Mouse (Mus musculus) ZHBTc4 (cell line): Measurements from ENCODE around the gene Itpr2.

Experiments
- DNase-seq: peaks from one replicate; pipeline ENCODE4 v3.0.0-alpha.2; 2011; ENCODE audit warnings: low read depth, low spot score

The Itpr2 gene

GRCm38 (mm10) chr6:146509891-146510290, 7.9 kb upstream of the Itpr2 start:
- no peak for DNase-seq

- DNase-seq: no peak
Measured at GRCm38 (mm10) chr6:146504459-146504858, 2.4 kb upstream of the Itpr2 start.

- no peak for DNase-seq
Measured at GRCm38 (mm10) chr6:146502856-146503255, 833 bp upstream of the Itpr2 start.

GRCm38 (mm10) chr6:146501316-146501865, 632 bp downstream of the Itpr2 start:
- peak; percentile 47 for DNase-seq

GRCm38 (mm10) chr6:146500771-146501170, 1.3 kb downstream of the Itpr2 start:
- DNase-seq: no peak

GRCm38 (mm10) chr6:146500206-146500605, 1.8 kb downstream of the Itpr2 start:
- DNase-seq: no peak

- DNase-seq: no peak
Measured at GRCm38 (mm10) chr6:146499566-146499965, 2.5 kb downstream of the Itpr2 start.

- no peak for DNase-seq
Measured at GRCm38 (mm10) chr6:146498416-146498815, 3.6 kb downstream of the Itpr2 start.

- DNase-seq: no peak
Measured at GRCm38 (mm10) chr6:146497866-146498265, 4.2 kb downstream of the Itpr2 start.

GRCm38 (mm10) chr6:146497435-146497834, 4.6 kb downstream of the Itpr2 start:
- no peak for DNase-seq

- DNase-seq: no peak
Measured at GRCm38 (mm10) chr6:146491680-146492079, 10.3 kb downstream of the Itpr2 start.

- no peak for DNase-seq
Measured at GRCm38 (mm10) chr6:146490416-146490960, 11.5 kb downstream of the Itpr2 start.

- DNase-seq: no peak
Measured at GRCm38 (mm10) chr6:146489841-146490240, 12.2 kb downstream of the Itpr2 start.

- no peak for DNase-seq
Measured at GRCm38 (mm10) chr6:146488749-146489148, 13.3 kb downstream of the Itpr2 start.

- DNase-seq: no peak
Measured at GRCm38 (mm10) chr6:146487079-146487478, 14.9 kb downstream of the Itpr2 start.

GRCm38 (mm10) chr6:146486073-146486472, 15.9 kb downstream of the Itpr2 start:
- no peak for DNase-seq

- no peak for DNase-seq
Measured at GRCm38 (mm10) chr6:146481441-146481840, 20.6 kb downstream of the Itpr2 start.

GRCm38 (mm10) chr6:146480925-146481324, 21.1 kb downstream of the Itpr2 start:
- no peak for DNase-seq

- no peak for DNase-seq
Measured at GRCm38 (mm10) chr6:146478888-146479683, 22.9 kb downstream of the Itpr2 start.

GRCm38 (mm10) chr6:146476865-146477264, 25.2 kb downstream of the Itpr2 start:
- DNase-seq: no peak

GRCm38 (mm10) chr6:146474166-146474565, 27.9 kb downstream of the Itpr2 start:
- no peak for DNase-seq

GRCm38 (mm10) chr6:146473216-146473955, 28.6 kb downstream of the Itpr2 start:
- DNase-seq: no peak
